Mouse (Mus musculus) bone marrow, adult 2 months (tissue): ENCODE measurements around the gene Prkca. TPM values are rescaled to one million over a fixed set of nuclear protein-coding genes. Genes with fewer than 3 reads are reported as not detected.

Source experiments
- H3K27ac ChIP-seq: fragments of 200-500 bp; 2 replicates; pipeline ENCODE4 v1.5.1; 2012; ENCODE audit warnings: low read depth, mild to moderate bottlenecking, control low read depth, inconsistent platforms, low read length; ENCODE audit not compliant: control insufficient read depth, poor library complexity, insufficient read depth
- H3K4me1 ChIP-seq: fragments of 200-500 bp; 2 replicates; pipeline ENCODE4 v1.6.1; 2011; ENCODE audit warnings: low read length; ENCODE audit not compliant: control insufficient read depth, insufficient read depth
- H3K4me3 ChIP-seq: fragments of 200-500 bp; replicated peaks from 2 replicates; pipeline ENCODE3; 2011; ENCODE audit warnings: mild to moderate bottlenecking, low read depth, low read length, control low read depth; ENCODE audit not compliant: control insufficient read depth
- CTCF ChIP-seq: fragments of 200-500 bp; IDR thresholded peaks from 2 replicates; pipeline ENCODE4 v1.5.1; 2011; ENCODE audit warnings: low read length, control low read depth; ENCODE audit not compliant: control insufficient read depth, insufficient read depth
- POLR2A ChIP-seq: fragments of 200-500 bp; IDR thresholded peaks from 2 replicates; pipeline ENCODE4 v1.6.1; 2011; ENCODE audit warnings: low read depth, mild to moderate bottlenecking, control low read depth, low read length, borderline replicate concordance; ENCODE audit not compliant: control insufficient read depth
- WGBS: fragments of 180-500 bp; shearing (Covaris S2); methylation state at CpG from one replicate; pipeline ENCODE4 v1.1.7; 2018; 5-methylcytosine and 5-hydroxymethylcytosine counted together
- polyA plus RNA-seq: library from polyadenylated mRNA; stranded (reverse); fragments of >200 nt; gene quantifications from 2 replicates; pipeline ENCODE4 v1.2.4, GENCODE M21; 2011; ENCODE audit warnings: low replicate concordance; ENCODE audit not compliant: missing spikeins, insufficient read depth, insufficient read length

Gene Prkca
- polyA plus RNA-seq, 1 experiment, result 33.8 TPM

GRCm38 (mm10) chr11:108204895-108205248 is 138.9 kb downstream of the Prkca start:
- H3K4me3 ChIP-seq, result no peak overlapping the region
- no peaks in the 10 kb centered on the region for H3K4me1 ChIP-seq
- 70% methylated on average over 5 of the region's 5 CpGs for WGBS
- TF ChIP-seq CTCF, result no peak
- TF ChIP-seq POLR2A, result no peak
- H3K27ac ChIP-seq, result no peak overlapping the region

- no peak overlapping the region for H3K4me3 ChIP-seq
- WGBS, result 75% methylated on average over 7 of the region's 7 CpGs
- no peaks in the 10 kb centered on the region for H3K4me1 ChIP-seq
- no peak for TF ChIP-seq CTCF
- TF ChIP-seq POLR2A, result no peak
- no peak overlapping the region for H3K27ac ChIP-seq
Observed at GRCm38 (mm10) chr11:108204202-108204894, 139.4 kb downstream of the Prkca start.

DNA sequence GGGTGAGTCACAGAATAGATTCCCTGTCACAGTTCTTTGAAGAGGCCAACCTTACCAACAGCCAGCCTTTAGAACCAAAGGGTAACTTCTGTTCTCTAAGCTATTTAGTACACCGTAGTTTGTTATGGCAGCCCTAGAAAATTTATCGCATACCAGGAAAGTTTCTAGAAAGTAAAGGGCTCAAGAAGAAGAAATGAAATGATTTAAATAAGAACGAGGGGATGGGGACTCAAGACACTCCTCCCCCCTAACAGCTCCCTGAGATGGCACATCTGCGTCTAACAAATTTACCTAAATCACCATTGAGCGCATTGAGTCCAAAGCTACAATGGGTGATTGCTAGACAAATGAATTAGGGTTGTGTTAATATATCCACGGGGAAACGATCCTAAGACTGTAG is 140.9 kb downstream of the Prkca start:
- 85% methylated on average over 7 of the region's 7 CpGs for WGBS
- TF ChIP-seq CTCF, result no peak
- TF ChIP-seq POLR2A, result no peak
- no peaks in the 10 kb centered on the region for H3K4me1 ChIP-seq

DNA sequence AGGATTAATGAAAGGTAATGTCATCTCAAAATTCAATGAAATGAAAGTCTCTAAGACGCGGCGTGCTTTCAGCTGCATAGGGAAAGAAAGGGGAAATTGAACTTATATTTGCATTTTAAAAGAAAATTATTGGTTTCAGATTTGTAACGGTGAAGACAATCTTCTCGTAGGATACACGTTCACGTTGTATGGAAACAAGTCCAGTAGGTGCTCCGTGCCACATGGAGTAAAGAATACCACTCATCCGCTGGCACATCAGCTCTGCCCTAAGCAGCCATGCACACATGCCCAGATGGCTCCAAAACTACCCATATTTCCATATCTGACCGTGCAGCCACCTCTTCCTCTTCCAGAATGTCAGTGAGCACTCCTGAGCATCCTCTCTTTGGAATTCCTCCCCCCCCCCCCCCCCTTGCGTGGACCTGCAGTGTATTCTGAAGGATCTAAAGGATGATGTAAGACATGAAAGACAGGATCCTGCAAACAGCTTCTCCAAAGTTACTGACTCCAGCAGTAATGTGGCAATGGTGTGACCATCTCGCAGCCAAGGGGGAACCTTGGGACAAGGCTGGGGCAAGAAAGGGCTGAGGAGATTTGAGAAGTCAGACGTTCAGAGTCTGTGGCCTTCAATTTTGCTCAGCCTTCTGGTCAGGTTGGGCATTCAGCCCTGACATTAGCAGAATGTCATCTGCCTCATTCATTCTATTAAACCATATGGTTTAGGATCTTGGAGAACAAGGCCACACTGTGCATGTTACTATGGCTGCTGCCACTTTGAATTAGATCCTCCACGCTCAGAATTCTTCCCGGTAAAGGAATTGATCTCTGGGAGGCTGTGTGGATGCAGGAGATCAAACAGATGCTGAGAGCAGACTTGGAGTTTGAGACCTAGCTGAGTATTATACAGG is 142.8 kb downstream of the Prkca start:
- no peak for TF ChIP-seq POLR2A
- TF ChIP-seq CTCF, result no peak
- WGBS, result 82% methylated on average over 15 of the region's 15 CpGs

More for the DNA sequence above, 140.9 kb downstream of the Prkca start:
- no peak overlapping the region for H3K27ac ChIP-seq
- H3K4me3 ChIP-seq, result no peak overlapping the region

GRCm38 (mm10) chr11:108199429-108199985 is 144.2 kb downstream of the Prkca start:
- WGBS, result 82% methylated on average over 4 of the region's 4 CpGs
- TF ChIP-seq POLR2A, result no peak
- TF ChIP-seq CTCF, result no peak
- Histone ChIP-seq H3K4me3 (no peak overlapping the region), H3K27ac (no peak overlapping the region), H3K4me1 (no peaks in the 10 kb centered on the region)

More for the DNA sequence above, 142.8 kb downstream of the Prkca start:
- Histone ChIP-seq H3K27ac (no peak overlapping the region), H3K4me3 (no peak overlapping the region), H3K4me1 (no peaks in the 10 kb centered on the region)

- Histone ChIP-seq H3K27ac (no peak overlapping the region), H3K4me1 (no peaks in the 10 kb centered on the region), H3K4me3 (no peak overlapping the region)
- no peak for TF ChIP-seq POLR2A
- no peak for TF ChIP-seq CTCF
- WGBS, result 72% methylated on average over 5 of the region's 5 CpGs
Observed at GRCm38 (mm10) chr11:108198592-108198991, 145.1 kb downstream of the Prkca start.

DNA sequence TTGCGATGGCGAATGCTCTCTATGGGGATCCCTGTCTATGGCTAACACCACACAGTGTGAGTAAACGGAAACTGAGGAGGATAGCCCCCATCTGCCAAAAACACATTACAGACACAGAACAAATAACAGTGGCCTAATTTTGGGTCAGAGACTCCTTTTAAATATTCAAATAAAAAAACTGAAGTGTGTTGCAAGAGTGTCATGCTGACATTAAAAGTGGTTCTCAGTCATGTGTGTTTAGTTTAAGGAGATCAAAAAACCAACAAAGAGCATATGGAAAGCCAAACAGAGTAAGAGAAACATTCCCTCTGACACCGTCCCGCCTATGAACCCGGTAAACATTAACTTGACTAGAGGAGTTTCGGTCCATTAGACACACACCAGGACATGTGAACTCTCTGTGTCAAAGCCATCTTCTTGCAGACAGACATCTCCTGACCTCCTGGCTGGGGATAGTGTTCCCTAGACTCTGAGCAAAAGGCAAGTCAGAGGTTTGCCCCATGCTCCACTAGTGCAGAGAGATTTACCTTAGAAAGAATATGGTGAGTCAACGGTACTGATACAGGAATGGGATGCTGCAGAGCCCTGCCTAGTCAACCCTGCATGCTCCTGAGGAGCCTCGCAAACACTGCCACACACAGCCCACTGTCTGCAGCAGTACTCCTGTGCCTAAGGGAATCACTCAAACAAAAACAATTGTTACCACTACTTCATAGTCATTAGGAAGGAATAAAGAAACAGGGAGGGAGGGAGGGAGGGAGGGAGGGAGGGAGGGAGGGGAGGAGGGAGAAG is 146.1 kb downstream of the Prkca start:
- no peak overlapping the region for H3K27ac ChIP-seq
- TF ChIP-seq POLR2A (no peak), CTCF (no peak)
- 82% methylated on average over 9 of the region's 9 CpGs for WGBS
- H3K4me1 ChIP-seq, result no peaks in the 10 kb centered on the region
- no peak overlapping the region for H3K4me3 ChIP-seq
